Mouse (Mus musculus): ENCODE data around the gene Zfp385a. TPM values are rescaled to one million over a fixed set of nuclear protein-coding genes. Genes with fewer than 3 reads are reported as not detected.
A peak's percentile ranks its signal among the peaks of the same experiment; 100 is the strongest.

The Zfp385a gene
- polyA plus RNA-seq, 1 experiment from 2014 or later, result 20.9 TPM

- ATAC-seq (ENCODE audit: low FRiP score, low read depth), result no peak
- WGBS, result 40% methylated on average over 2 of the region's 2 CpGs
- H3K4me1 ChIP-seq, result peaks cover 7% of the 10 kb centered on the region
- H3K4me3 ChIP-seq, result no peak overlapping the region
- no peak overlapping the region for H3K27ac ChIP-seq
- no peaks in the 10 kb centered on the region for H3K9me3 ChIP-seq
- no peaks in the 10 kb centered on the region for H3K36me3 ChIP-seq
- peaks cover 16% of the 10 kb centered on the region for H3K27me3 ChIP-seq (replicated peaks)
- H3K4me2 ChIP-seq (replicated peaks), result no peak overlapping the region
- H3K9ac ChIP-seq, result no peak overlapping the region
Measured at GRCm38 (mm10) chr15:103371208-103371607, 31.3 kb upstream of the Zfp385a start.

GRCm38 (mm10) chr15:103370462-103370861 is 30.6 kb upstream of the Zfp385a start:
- WGBS, result 59% methylated on average over 4 of the region's 4 CpGs
- ATAC-seq (ENCODE audit: low FRiP score, low read depth), result no peak
- Histone ChIP-seq H3K9me3 (no peaks in the 10 kb centered on the region), H3K9ac (no peak overlapping the region), H3K4me2 (replicated peaks) (no peak overlapping the region), H3K36me3 (no peaks in the 10 kb centered on the region), H3K27ac (no peak overlapping the region), H3K4me1 (peaks cover 13% of the 10 kb centered on the region), H3K27me3 (replicated peaks) (peaks cover 18% of the 10 kb centered on the region), H3K4me3 (no peak overlapping the region)

GRCm38 (mm10) chr15:103369123-103369522 is 29.2 kb upstream of the Zfp385a start:
- H3K4me1 ChIP-seq, result peaks cover 13% of the 10 kb centered on the region
- no peak for ATAC-seq (ENCODE audit: low FRiP score, low read depth)
- WGBS, result 70% methylated on average over 1 of the region's 1 CpGs
- no peak overlapping the region for H3K4me2 ChIP-seq (replicated peaks)
- H3K4me3 ChIP-seq, result no peak overlapping the region
- H3K27me3 ChIP-seq (replicated peaks), result peaks cover 18% of the 10 kb centered on the region
- no peak overlapping the region for H3K9ac ChIP-seq
- H3K36me3 ChIP-seq, result no peaks in the 10 kb centered on the region
- no peak overlapping the region for H3K27ac ChIP-seq
- H3K9me3 ChIP-seq, result no peaks in the 10 kb centered on the region

GRCm38 (mm10) chr15:103368179-103368940 is 28.5 kb upstream of the Zfp385a start:
- H3K9me3 ChIP-seq, result no peaks in the 10 kb centered on the region
- no peak overlapping the region for H3K4me3 ChIP-seq
- no peak overlapping the region for H3K4me2 ChIP-seq (replicated peaks)
- WGBS, result 86% methylated on average over 4 of the region's 4 CpGs
- peaks cover 13% of the 10 kb centered on the region for H3K4me1 ChIP-seq
- H3K27ac ChIP-seq, result no peak overlapping the region
- H3K27me3 ChIP-seq (replicated peaks), result peaks cover 18% of the 10 kb centered on the region
- H3K9ac ChIP-seq, result no peak overlapping the region
- no peaks in the 10 kb centered on the region for H3K36me3 ChIP-seq
- no peak for ATAC-seq (ENCODE audit: low FRiP score, low read depth)

- Histone ChIP-seq H3K4me1 (peaks cover 13% of the 10 kb centered on the region), H3K9me3 (no peaks in the 10 kb centered on the region), H3K36me3 (no peaks in the 10 kb centered on the region), H3K27me3 (replicated peaks) (peaks cover 18% of the 10 kb centered on the region), H3K4me2 (replicated peaks) (peak within 1 kb of the TSS; percentile 96), H3K27ac (no peak within 1 kb of the TSS), H3K9ac (peak within 1 kb of the TSS; percentile 74), H3K4me3 (peak within 1 kb of the TSS; percentile 60)
- peak; percentile 71 for ATAC-seq (ENCODE audit: low FRiP score, low read depth)
- WGBS, result under 1% methylated on average over 49 of the region's 51 CpGs
Measured at GRCm38 (mm10) chr15:103366376-103367149, 26.7 kb upstream of the Zfp385a start, which contains the start of gene Itga5. Gene Itga5 (minus strand): TSS chr15:103366763.

GRCm38 (mm10) chr15:103365471-103366375 is 25.8 kb upstream of the Zfp385a start:
- H3K27ac ChIP-seq, result no peak overlapping the region
- peak; percentile 54 for ATAC-seq (ENCODE audit: low FRiP score, low read depth)

GRCm38 (mm10) chr15:103364761-103365160 is 24.9 kb upstream of the Zfp385a start:
- 50% methylated on average over 4 of the region's 4 CpGs for WGBS
- no peaks in the 10 kb centered on the region for H3K9me3 ChIP-seq
- H3K9ac ChIP-seq, result no peak overlapping the region

More at GRCm38 (mm10) chr15:103365471-103366375, 25.8 kb upstream of the Zfp385a start:
- Histone ChIP-seq H3K36me3 (no peaks in the 10 kb centered on the region), H3K4me1 (peaks cover 13% of the 10 kb centered on the region), H3K27me3 (replicated peaks) (peaks cover 18% of the 10 kb centered on the region), H3K4me2 (replicated peaks) (peak overlapping the region; percentile 96), H3K4me3 (peak overlapping the region; percentile 60), H3K9me3 (no peaks in the 10 kb centered on the region), H3K9ac (peak overlapping the region; percentile 74)
- under 1% methylated on average over 51 of the region's 51 CpGs for WGBS

GRCm38 (mm10) chr15:103363809-103364208 is 23.9 kb upstream of the Zfp385a start:
- Histone ChIP-seq H3K4me1 (peaks cover 15% of the 10 kb centered on the region), H3K9ac (no peak overlapping the region), H3K4me2 (replicated peaks) (no peak overlapping the region), H3K36me3 (no peaks in the 10 kb centered on the region), H3K9me3 (no peaks in the 10 kb centered on the region), H3K4me3 (no peak overlapping the region), H3K27ac (no peak overlapping the region), H3K27me3 (replicated peaks) (peaks cover 18% of the 10 kb centered on the region)
- ATAC-seq (ENCODE audit: low FRiP score, low read depth), result no peak
- 68% methylated on average over 1 of the region's 1 CpGs for WGBS

More at GRCm38 (mm10) chr15:103364761-103365160, 24.9 kb upstream of the Zfp385a start:
- no peak for ATAC-seq (ENCODE audit: low FRiP score, low read depth)
- Histone ChIP-seq H3K27me3 (replicated peaks) (peaks cover 18% of the 10 kb centered on the region), H3K4me3 (no peak overlapping the region), H3K27ac (no peak overlapping the region), H3K4me2 (replicated peaks) (peak overlapping the region; percentile 96), H3K36me3 (no peaks in the 10 kb centered on the region), H3K4me1 (peaks cover 13% of the 10 kb centered on the region)

- no peak for ATAC-seq (ENCODE audit: low FRiP score, low read depth)
- Histone ChIP-seq H3K27ac (no peak overlapping the region), H3K9me3 (no peaks in the 10 kb centered on the region), H3K9ac (no peak overlapping the region), H3K4me2 (replicated peaks) (no peak overlapping the region), H3K4me1 (peaks cover 18% of the 10 kb centered on the region), H3K4me3 (no peak overlapping the region), H3K27me3 (replicated peaks) (peaks cover 14% of the 10 kb centered on the region), H3K36me3 (no peaks in the 10 kb centered on the region)
- 85% methylated on average over 3 of the region's 3 CpGs for WGBS
Measured at GRCm38 (mm10) chr15:103362950-103363349, 23.1 kb upstream of the Zfp385a start.

- Histone ChIP-seq H3K9me3 (no peaks in the 10 kb centered on the region), H3K4me3 (no peak overlapping the region), H3K4me2 (replicated peaks) (no peak overlapping the region), H3K4me1 (peaks cover 18% of the 10 kb centered on the region), H3K36me3 (no peaks in the 10 kb centered on the region), H3K27me3 (replicated peaks) (peaks cover 12% of the 10 kb centered on the region), H3K27ac (no peak overlapping the region), H3K9ac (no peak overlapping the region)
- 93% methylated on average over 6 of the region's 7 CpGs for WGBS
- no peak for ATAC-seq (ENCODE audit: low FRiP score, low read depth)
Measured at GRCm38 (mm10) chr15:103362333-103362732, 22.4 kb upstream of the Zfp385a start.

GRCm38 (mm10) chr15:103361269-103361668 is 21.4 kb upstream of the Zfp385a start:
- WGBS, result 77% methylated on average over 1 of the region's 1 CpGs
- ATAC-seq (ENCODE audit: low FRiP score, low read depth), result no peak
- H3K9me3 ChIP-seq, result no peaks in the 10 kb centered on the region
- peaks cover 12% of the 10 kb centered on the region for H3K4me1 ChIP-seq
- H3K4me2 ChIP-seq (replicated peaks), result no peak overlapping the region
- no peak overlapping the region for H3K9ac ChIP-seq
- no peak overlapping the region for H3K27ac ChIP-seq
- H3K4me3 ChIP-seq, result no peak overlapping the region
- no peaks in the 10 kb centered on the region for H3K36me3 ChIP-seq
- H3K27me3 ChIP-seq (replicated peaks), result peaks cover 3% of the 10 kb centered on the region; the same call in 1 of the 2 replicates
